Mouse (Mus musculus) limb, embryonic 14.5 days (tissue): ENCODE data around the gene Pgpep1. TPM values are rescaled to one million over a fixed set of nuclear protein-coding genes. Genes with fewer than 3 reads are reported as not detected.
A peak's percentile ranks its signal among the peaks of the same experiment; 100 is the strongest.

Experiments
- ATAC-seq: fragments of 200-750 bp; cut with Nextera tagmentation; 2 replicates; pipeline ENCODE4 v1.8.0; 2017; ENCODE audit warnings: low read depth, moderate number of reproducible peaks, moderate TSS enrichment; ENCODE audit not compliant: low FRiP score
- DNase-seq: peaks from one replicate; pipeline ENCODE4 v3.0.0-alpha.2; 2015; ENCODE audit warnings: low spot score
- H3K27ac ChIP-seq: fragments of 300-500 bp; sonication (generic); replicated peaks from 2 replicates; pipeline ENCODE4 v1.5.1; 2014; ENCODE audit warnings: low read depth, mild to moderate bottlenecking, low read length, moderate library complexity, mixed read lengths
- H3K27me3 ChIP-seq: fragments of 300-500 bp; sonication (generic); 2 replicates; pipeline ENCODE4 v1.6.1; 2014; ENCODE audit warnings: low read length, mixed read lengths; ENCODE audit not compliant: control insufficient read depth, insufficient read depth
- H3K36me3 ChIP-seq: fragments of 300-500 bp; sonication (generic); 2 replicates; pipeline ENCODE4 v1.6.1; 2014; ENCODE audit warnings: mild to moderate bottlenecking, low read length, moderate library complexity, mixed read lengths; ENCODE audit not compliant: control insufficient read depth, insufficient read depth
- H3K4me1 ChIP-seq: fragments of 300-500 bp; sonication (generic); 2 replicates; pipeline ENCODE4 v1.6.1; 2014; ENCODE audit warnings: antibody characterized with exemption, low read length, mixed read lengths; ENCODE audit not compliant: control insufficient read depth, insufficient read depth
- H3K4me2 ChIP-seq: fragments of 300-500 bp; sonication (generic); replicated peaks from 2 replicates; pipeline ENCODE4 v1.6.1; 2014; ENCODE audit warnings: low read depth, mild to moderate bottlenecking, low read length, moderate library complexity; ENCODE audit not compliant: severe bottlenecking
- H3K4me3 ChIP-seq: fragments of 300-500 bp; sonication (generic); replicated peaks from 2 replicates; pipeline ENCODE4 v1.5.1; 2014; ENCODE audit warnings: low read length
- H3K9ac ChIP-seq: fragments of 300-500 bp; sonication (generic); 2 replicates; pipeline ENCODE4 v1.6.1; 2014; ENCODE audit warnings: mild to moderate bottlenecking, low read depth, low read length, moderate library complexity; ENCODE audit not compliant: severe bottlenecking
- H3K9me3 ChIP-seq: fragments of 300-500 bp; sonication (generic); 2 replicates; pipeline ENCODE4 v1.6.1; 2016; ENCODE audit warnings: low read length; ENCODE audit not compliant: control insufficient read depth
- POLR2A ChIP-seq: fragments of 200-500 bp; IDR thresholded peaks from 2 replicates; pipeline ENCODE4 v1.8.0; 2012; ENCODE audit warnings: inconsistent platforms, mild to moderate bottlenecking, moderate library complexity, borderline replicate concordance; ENCODE audit not compliant: insufficient read depth, insufficient read length; ENCODE audit errors: extremely low read depth
- WGBS: fragments of 180-500 bp; shearing (Covaris S2); extraction: QIAGEN DNeasy Blood & Tissue Kit; methylation state at CpG from one replicate; pipeline ENCODE4 v1.1.7; 2014; 5-methylcytosine and 5-hydroxymethylcytosine counted together
- polyA plus RNA-seq, 2 experiments: library from polyadenylated mRNA; depleted of rRNA in 1 of 2; stranded (reverse) in 1 of 2; unstranded in 1 of 2; fragments of >200 nt; fragmentation: Nextera tagmentation in 1 of 2; extraction: Ambion mirVana in 1 of 2; gene quantifications; 2 replicates each; pipeline versions ENCODE4 v1.2.1 to v1.2.3; 2012 to 2014

Gene Pgpep1
- polyA plus RNA-seq, 2 experiments = 47.6 to 64.1 TPM

DNA sequence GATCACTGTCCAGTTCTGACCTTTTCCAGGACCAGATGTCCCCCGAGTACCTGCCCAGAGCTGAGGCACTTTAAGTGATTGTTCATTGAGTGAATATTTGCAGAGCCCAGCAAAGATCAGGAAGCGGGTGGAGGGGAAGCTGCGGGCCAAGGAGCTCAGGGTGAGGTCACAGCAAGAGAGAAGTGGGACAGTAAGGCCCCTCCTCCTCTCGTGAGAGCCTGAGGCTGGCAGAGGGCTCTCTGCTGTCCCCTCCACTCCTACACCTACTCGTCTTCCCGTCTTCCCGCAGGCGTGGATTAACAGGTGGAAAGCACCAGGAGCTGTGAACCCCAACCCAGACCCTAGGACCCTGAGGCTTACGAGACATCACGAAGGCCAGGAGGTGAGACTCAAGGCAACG is 43.5 kb downstream of the Pgpep1 start:
- Histone ChIP-seq H3K9ac (no peak overlapping the region), H3K9me3 (no peaks in the 10 kb centered on the region), H3K4me1 (peaks cover 2% of the 10 kb centered on the region; the same call in 1 of the 2 replicates), H3K27me3 (no peaks in the 10 kb centered on the region), H3K4me3 (no peak overlapping the region), H3K36me3 (no peaks in the 10 kb centered on the region), H3K27ac (no peak overlapping the region), H3K4me2 (no peak overlapping the region)
- DNase-seq (no peak), ATAC-seq (no peak)
- no peak for TF ChIP-seq POLR2A
- 57% methylated on average over 11 of the region's 11 CpGs for WGBS

DNA sequence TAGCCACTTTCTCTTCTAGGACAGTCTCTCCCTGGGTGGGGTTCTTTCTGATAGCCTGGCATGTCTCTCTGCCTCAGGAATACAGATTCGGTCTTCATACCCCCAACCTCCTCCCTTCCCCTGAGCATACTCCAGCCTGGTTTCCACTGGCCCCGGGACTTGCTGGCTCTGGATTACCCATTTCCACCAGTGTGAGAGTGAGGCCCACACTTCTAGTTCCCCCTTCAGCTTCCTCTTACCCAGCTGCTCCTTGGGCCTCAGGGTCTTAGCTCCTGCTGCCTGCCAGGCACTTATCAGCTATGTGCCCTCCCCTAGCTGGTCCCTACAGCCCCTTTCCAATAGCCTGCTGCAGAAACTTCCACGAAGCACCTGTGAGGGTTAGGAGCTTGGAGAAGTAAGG is 44.3 kb downstream of the Pgpep1 start, which contains the start of gene Lrrc25:
Gene Lrrc25 (plus strand): TSS at position 262 of the 400 bp plus-strand sequence.
- peaks cover 6% of the 10 kb centered on the region; the same call in 1 of the 2 replicates for H3K4me1 ChIP-seq
- no peak within 1 kb of the TSS for H3K4me3 ChIP-seq
- WGBS = 78% methylated on average over 3 of the region's 3 CpGs
- no peak within 1 kb of the TSS for H3K9ac ChIP-seq
- no peaks in the 10 kb centered on the region for H3K36me3 ChIP-seq
- no peak for ATAC-seq
- no peak for DNase-seq
- TF ChIP-seq POLR2A = no peak
- no peak within 1 kb of the TSS for H3K4me2 ChIP-seq
- H3K27me3 ChIP-seq = no peaks in the 10 kb centered on the region
- H3K27ac ChIP-seq = no peak within 1 kb of the TSS
- H3K9me3 ChIP-seq = no peaks in the 10 kb centered on the region

DNA sequence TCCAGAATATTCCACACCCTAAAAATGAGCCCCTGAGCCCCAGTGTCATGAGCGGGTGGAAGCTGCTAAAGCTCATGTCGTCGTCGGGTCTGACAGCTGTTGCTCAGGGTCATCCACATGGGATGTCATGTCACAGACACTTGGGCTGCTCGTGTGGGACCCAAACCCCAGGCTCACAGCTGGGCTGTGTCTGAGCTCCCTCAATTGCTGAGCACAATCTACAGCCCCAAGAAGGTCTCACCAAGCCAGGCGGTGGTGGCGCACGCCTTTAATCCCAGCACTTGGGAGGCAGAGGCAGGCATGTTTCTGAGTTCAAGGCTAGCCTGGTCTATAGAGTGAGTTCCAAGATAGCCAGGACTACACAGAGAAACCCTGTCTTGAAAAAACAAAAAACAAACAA is 44.9 kb downstream of the Pgpep1 start:
- H3K4me1 ChIP-seq = peaks cover 9% of the 10 kb centered on the region
- no peak overlapping the region for H3K4me3 ChIP-seq
- H3K27ac ChIP-seq = no peak overlapping the region
- H3K27me3 ChIP-seq = no peaks in the 10 kb centered on the region
- DNase-seq (no peak), ATAC-seq (no peak)
- no peak overlapping the region for H3K9ac ChIP-seq
- H3K36me3 ChIP-seq = no peaks in the 10 kb centered on the region
- 84% methylated on average over 8 of the region's 8 CpGs for WGBS
- no peak overlapping the region for H3K4me2 ChIP-seq
- no peaks in the 10 kb centered on the region for H3K9me3 ChIP-seq
- no peak for TF ChIP-seq POLR2A

DNA sequence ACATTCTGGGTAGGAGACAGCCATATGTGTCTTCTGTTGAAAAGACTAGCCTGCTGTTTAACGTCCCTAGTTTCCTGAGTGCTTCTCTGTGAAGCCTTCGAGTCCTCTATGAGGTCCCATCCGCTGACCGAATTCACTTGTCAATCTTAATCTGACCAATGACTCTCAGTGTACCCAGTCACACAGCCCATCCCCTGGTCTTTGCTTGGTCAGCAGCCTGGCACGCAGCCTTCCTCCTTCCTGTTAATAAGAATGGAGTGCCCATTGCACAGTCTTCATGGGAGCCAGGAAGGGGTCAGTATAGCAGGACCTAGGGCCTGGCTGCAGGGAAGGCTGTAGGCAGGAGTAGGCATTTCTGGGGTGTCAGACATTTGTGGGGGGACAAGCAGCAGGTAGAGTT is 45.7 kb downstream of the Pgpep1 start:
- Histone ChIP-seq H3K27me3 (no peaks in the 10 kb centered on the region), H3K27ac (no peak overlapping the region), H3K36me3 (no peaks in the 10 kb centered on the region), H3K4me3 (no peak overlapping the region), H3K4me1 (peaks cover 10% of the 10 kb centered on the region), H3K9ac (no peak overlapping the region), H3K9me3 (no peaks in the 10 kb centered on the region), H3K4me2 (no peak overlapping the region)
- ATAC-seq = no peak
- no peak for TF ChIP-seq POLR2A
- no peak for DNase-seq
- 71% methylated on average over 5 of the region's 5 CpGs for WGBS

DNA sequence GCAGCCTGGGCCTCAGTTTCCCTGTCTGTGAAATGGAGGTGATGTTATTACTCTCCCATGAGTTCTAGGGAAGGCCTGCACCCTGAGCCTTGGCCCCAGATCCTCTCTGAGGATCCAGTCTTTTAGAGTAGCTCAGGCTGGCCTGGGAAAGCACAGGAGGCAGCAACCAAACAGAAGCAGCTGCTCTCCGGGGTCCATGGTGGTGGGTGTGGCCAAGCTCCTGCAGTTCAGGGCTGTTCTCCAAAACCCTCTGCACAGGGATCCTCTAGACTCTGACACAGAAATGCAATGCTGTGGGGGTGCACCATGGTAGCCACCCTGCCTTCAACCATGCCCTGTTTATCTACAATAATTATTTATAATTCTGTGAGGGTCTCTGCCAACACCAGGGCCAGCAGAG is 46.4 kb downstream of the Pgpep1 start:
- no peak for TF ChIP-seq POLR2A
- no peak for DNase-seq
- 5% methylated on average over 1 of the region's 1 CpGs for WGBS

DNA sequence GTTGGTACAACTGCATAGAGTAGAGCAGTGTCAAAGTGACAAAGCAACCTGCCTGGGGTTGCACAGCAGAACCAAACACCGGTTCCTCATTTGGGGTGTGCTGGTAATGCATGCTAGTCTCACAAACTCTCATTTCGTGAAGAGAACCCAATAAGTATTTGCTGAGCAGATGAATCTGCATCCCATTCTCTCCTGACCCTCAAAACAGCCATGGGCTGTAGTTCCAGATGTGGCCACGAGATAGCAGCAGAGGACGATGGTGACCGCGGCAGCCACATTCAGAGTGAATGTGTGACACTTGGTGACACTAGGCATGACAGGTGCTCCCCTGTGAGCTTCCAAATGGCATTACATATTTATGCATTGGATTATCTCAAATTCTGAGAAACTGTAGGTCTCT is 48.3 kb downstream of the Pgpep1 start:
- Histone ChIP-seq H3K9me3 (no peaks in the 10 kb centered on the region), H3K27ac (peak overlapping the region; percentile 58), H3K9ac (peak overlapping the region; percentile 58; the same call in 1 of the 2 replicates), H3K27me3 (no peaks in the 10 kb centered on the region), H3K36me3 (no peaks in the 10 kb centered on the region), H3K4me2 (peak overlapping the region; percentile 99), H3K4me1 (peaks cover 27% of the 10 kb centered on the region), H3K4me3 (peak overlapping the region; percentile 82)
- WGBS = 1% methylated on average over 6 of the region's 6 CpGs
- DNase-seq (peak; percentile 79), ATAC-seq (no peak)
- no peak for TF ChIP-seq POLR2A

More for the DNA sequence above, 46.4 kb downstream of the Pgpep1 start:
- H3K27ac ChIP-seq = no peak overlapping the region
- no peaks in the 10 kb centered on the region for H3K9me3 ChIP-seq
- H3K4me2 ChIP-seq = no peak overlapping the region
- no peak overlapping the region for H3K9ac ChIP-seq
- peaks cover 15% of the 10 kb centered on the region for H3K4me1 ChIP-seq
- ATAC-seq = no peak
- H3K27me3 ChIP-seq = no peaks in the 10 kb centered on the region
- no peak overlapping the region for H3K4me3 ChIP-seq
- no peaks in the 10 kb centered on the region for H3K36me3 ChIP-seq
